Mouse (Mus musculus) cerebellum, adult 18-20 months (tissue): ENCODE data around the gene Rbmy.
"Not testable (repeated sequence)": the region's sequence is repeated elsewhere in the genome, so short reads cannot be mapped to it uniquely, and the experiment has no call there.

Experiments
- DNase-seq, 2 experiments: peaks; one replicate each; pipeline ENCODE4 v3.0.0; 2021

Gene Rbmy

GRCm38 (mm10) chrY:2830380-2830779 is at the start of gene Rbmy, which contains the start of gene Gm10256:
Gene Rbmy (plus strand): TSS chrY:2830680.
Gene Gm10256 (plus strand): TSS chrY:2830699.
- DNase-seq = not testable (repeated sequence)

GRCm38 (mm10) chrY:2796105-2796504 is 34.4 kb upstream of the Rbmy start, which contains the start of gene Gm4064:
Gene Gm4064 (minus strand): TSS chrY:2796205.
- DNase-seq = not testable (repeated sequence)
